Mouse (Mus musculus) central nervous system, embryonic 18 days (tissue): Measurements from ENCODE around the gene Oas1e. TPM values are rescaled to one million over a fixed set of nuclear protein-coding genes. Genes with fewer than 3 reads are reported as not detected.

Experiments used
- polyA plus RNA-seq: library from polyadenylated mRNA; depleted of rRNA; stranded (reverse); fragments of >200 nt; gene quantifications from 2 replicates; pipeline ENCODE4 v1.2.3, GENCODE M21; 2012; rRNA removed

The Oas1e gene
- polyA plus RNA-seq = 0.16 and 0.22 TPM in 2 replicates

DNA sequence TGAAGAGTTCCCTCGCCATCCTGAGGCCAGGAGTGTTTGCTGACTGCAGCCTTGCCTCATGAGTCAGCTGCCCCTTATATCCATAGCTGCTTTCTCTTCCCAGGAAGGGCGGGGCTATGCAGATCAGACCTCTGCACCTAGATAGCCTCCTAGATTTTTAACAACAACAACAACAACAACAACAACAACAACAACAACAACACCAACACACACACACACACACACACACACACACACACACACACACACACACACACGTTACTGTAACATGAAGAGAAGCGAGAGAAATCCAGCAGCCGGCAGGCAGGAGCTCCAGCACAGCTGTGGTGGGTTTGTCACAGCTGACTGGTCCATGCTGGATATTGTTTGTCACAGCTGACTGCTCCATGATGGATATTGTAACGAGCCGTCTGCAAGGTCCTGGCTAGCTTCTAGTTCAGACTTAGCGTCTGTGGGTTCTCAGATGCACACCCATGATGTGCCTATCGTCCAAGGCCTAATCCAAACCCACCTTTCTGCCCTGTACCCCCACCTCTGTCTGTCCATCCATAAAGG lies at the start of gene Oas1e:
Gene Oas1e, minus strand, starts transcription at position 51 of the 555 bp plus-strand sequence.

DNA sequence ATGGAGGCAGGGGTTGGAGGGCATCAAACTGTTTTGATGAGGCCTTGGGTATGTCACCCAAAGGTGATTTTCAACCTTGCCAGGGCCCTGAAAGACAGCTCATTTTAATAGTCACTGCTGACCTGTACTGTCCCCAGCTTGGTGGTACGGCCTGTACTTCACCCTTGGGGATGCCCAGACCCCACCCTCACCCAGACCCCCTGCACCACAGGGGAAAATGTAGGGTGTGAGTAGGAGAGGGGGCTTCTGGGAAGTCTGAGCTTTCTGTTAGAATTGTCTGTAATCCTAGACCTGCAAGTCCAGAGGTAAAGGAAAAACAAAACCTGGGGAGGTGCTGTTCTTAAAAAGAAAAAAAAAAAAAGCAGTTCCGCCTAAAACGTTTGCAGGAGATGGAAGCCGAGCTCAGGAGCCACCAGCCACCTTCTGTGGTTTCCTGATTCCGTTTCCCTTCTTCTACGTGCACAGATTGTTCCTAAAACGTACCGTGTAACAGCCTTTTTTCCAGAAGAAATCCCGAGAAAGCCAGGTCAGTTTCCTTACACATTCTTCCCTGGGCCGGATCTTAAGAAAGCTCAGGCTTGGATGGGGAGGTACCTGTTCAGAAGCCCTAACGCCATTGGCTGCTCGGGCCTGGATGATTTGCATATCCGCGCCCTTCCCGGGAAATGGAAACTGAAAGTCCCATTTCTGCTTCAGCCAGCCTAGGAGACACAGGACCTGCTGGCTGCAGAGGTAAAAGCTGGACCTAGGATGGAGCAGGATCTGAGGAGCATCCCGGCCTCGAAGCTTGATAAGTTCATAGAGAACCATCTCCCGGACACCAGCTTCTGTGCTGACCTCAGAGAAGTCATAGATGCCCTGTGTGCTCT lies 16.9 kb upstream of the Oas1e start, which contains the start of gene Oas1c:
Gene Oas1c, minus strand, starts transcription at position 564 of the 869 bp plus-strand sequence.

DNA sequence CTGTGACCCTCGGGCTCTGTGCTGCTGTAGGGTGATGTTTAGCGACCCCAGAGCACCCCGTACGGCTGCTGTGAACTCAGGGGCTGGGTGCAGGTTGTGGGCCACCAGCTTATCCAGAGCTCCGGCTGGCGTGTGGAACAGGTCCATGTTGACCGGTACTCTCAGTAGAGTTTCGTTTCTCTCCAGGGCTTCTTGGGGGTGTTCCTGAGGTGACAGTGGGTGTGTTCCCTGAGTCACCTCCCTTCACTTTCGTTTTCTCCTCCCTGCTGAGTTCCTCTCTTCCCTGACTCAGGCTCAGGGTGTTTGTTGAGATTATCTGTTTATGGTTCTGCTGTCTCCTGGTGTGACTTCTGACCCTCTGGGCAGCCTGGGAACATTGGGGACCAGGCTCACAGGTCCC lies 17.9 kb downstream of the Oas1e start, which contains the start of gene Oas3:
Gene Oas3, minus strand, starts transcription at position 184 of the 400 bp plus-strand sequence.

DNA sequence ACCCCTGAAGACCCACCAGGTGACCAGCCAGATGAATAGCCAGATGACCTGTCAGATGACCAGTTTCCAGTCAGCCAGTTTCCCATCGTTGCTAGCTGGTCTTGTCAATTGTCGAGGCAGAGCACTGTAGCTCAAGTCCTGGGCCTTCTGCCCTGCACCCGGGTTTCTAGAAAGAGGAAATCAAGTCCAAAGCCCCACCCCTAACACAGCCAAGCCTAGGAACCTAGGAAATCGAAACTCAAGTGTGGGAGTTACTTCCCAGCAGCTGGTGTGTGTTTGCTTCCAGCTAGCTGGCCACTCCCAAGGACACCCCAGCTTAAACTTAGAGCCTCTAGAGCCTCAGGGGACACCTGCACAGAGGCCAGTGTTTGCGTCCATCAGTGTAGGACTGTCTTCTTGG lies 45.6 kb downstream of the Oas1e start, which contains the start of gene Oas2:
Gene Oas2, minus strand, starts transcription at position 166 of the 400 bp plus-strand sequence.

Other genes with a start within 250 kb of the Oas1e start
- gene Tpcn1, start 206.9 kb downstream of the Oas1e start, polyA plus RNA-seq = 18.5 and 23.3 TPM in 2 replicates
- 1.9 and 2.6 TPM in 2 replicates for gene Iqcd, start 206.5 kb downstream of the Oas1e start, polyA plus RNA-seq
- 37.6 and 40.1 TPM in 2 replicates for gene Rita1, start 182.9 kb downstream of the Oas1e start, polyA plus RNA-seq
- gene Ddx54, start 182.8 kb downstream of the Oas1e start, polyA plus RNA-seq = 32.8 and 37.0 TPM in 2 replicates
- gene Cfap73, start 161.3 kb downstream of the Oas1e start, polyA plus RNA-seq = 0.56 and 0.71 TPM in 2 replicates
- gene Rasal1, start 146.7 kb downstream of the Oas1e start, polyA plus RNA-seq = 18.6 and 23.8 TPM in 2 replicates
- 119 and 137 TPM in 2 replicates for gene Dtx1, start 83.6 kb downstream of the Oas1e start, polyA plus RNA-seq
- gene Oas2, start 45.7 kb downstream of the Oas1e start, polyA plus RNA-seq = 0.62 and 1.3 TPM in 2 replicates
- gene Oas3, start 17.9 kb downstream of the Oas1e start, polyA plus RNA-seq = 0.22 and 0.47 TPM in 2 replicates
- gene Oas1c, start 17.0 kb upstream of the Oas1e start, polyA plus RNA-seq = 0.65 and 0.99 TPM in 2 replicates
- gene Oas1f, start 51.8 kb upstream of the Oas1e start, polyA plus RNA-seq = 0.05 TPM in 1 of 2 replicates, not detected in the other
- gene Oas1h, start 65.9 kb upstream of the Oas1e start, polyA plus RNA-seq = not detected in 2 replicates
- 0.31 and 0.86 TPM in 2 replicates for gene Oas1g, start 92.1 kb upstream of the Oas1e start, polyA plus RNA-seq
- 1.1 and 1.4 TPM in 2 replicates for gene Oas1a, start 112.0 kb upstream of the Oas1e start, polyA plus RNA-seq
- gene Oas1d, start 119.0 kb upstream of the Oas1e start, polyA plus RNA-seq = 0.08 and 0.12 TPM in 2 replicates
- 43.7 and 51.4 TPM in 2 replicates for gene Rph3a, start 214.6 kb upstream of the Oas1e start, polyA plus RNA-seq